Mouse (Mus musculus): ENCODE measurements at regions not wholly inside any gene's neighbourhood (a gene's known extent, or its start where the extent isn't known, plus 50 kb on each side); places are given as distances from the start of the nearest gene placed in this dataset.
"Not testable (repeated sequence)": the region's sequence is repeated elsewhere in the genome, so short reads cannot be mapped to it uniquely, and the experiment has no call there.

DNA sequence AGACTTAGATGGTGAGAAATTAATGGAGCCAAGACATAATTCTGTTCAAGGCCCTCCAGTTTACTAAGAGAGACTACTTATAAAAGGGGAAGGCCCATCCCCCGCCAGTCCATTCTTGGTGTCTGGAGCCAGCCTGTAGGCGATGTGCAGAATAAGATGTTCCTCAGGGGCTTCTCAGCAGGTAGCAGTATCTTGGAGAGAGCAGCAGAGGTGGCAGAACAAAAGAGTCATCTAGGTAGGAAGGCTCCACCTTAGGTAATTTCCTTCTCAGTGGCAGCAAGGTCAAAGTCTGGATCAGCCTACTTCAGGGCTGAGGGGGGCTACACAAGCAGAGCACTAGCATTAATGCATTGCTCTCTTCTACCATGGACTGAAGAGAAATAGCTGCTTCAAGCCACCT lies 449.4 kb upstream of the Tbl1xr1 start:
- not testable (repeated sequence) for TF ChIP-seq POLR2A (IDR thresholded peaks at IDR 0.05; ENCODE audit: borderline replicate concordance, low read depth, low read length); CTCF (IDR thresholded peaks at IDR 0.05; ENCODE audit: low read depth, low read length)
